Mouse (Mus musculus) ES-Bruce4 (cell line): Measurements from ENCODE around the gene Mpzl3. TPM values are rescaled to one million over a fixed set of nuclear protein-coding genes. Genes with fewer than 3 reads are reported as not detected.

Experiments
- H3K27ac ChIP-seq: 2 replicates; pipeline ENCODE4 v1.5.1; 2012; ENCODE audit warnings: low read length, inconsistent platforms; ENCODE audit not compliant: insufficient read depth
- H3K27me3 ChIP-seq: 2 replicates; pipeline ENCODE4 v1.6.1; 2012; ENCODE audit warnings: mild to moderate bottlenecking, low read length, inconsistent platforms; ENCODE audit not compliant: control insufficient read depth, poor library complexity, insufficient read depth, severe bottlenecking
- H3K36me3 ChIP-seq: 2 replicates; pipeline ENCODE4 v1.6.1; 2012; ENCODE audit warnings: inconsistent platforms, mild to moderate bottlenecking, low read length, moderate library complexity; ENCODE audit not compliant: control insufficient read depth, poor library complexity, insufficient read depth, severe bottlenecking
- H3K4me1 ChIP-seq: one replicate; pipeline ENCODE4 v1.8.1; 2011; ENCODE audit warnings: low read length; ENCODE audit not compliant: control insufficient read depth, insufficient read depth
- H3K4me3 ChIP-seq: 2 replicates; pipeline ENCODE4 v1.5.1; 2011; ENCODE audit warnings: low read depth, mild to moderate bottlenecking, low read length
- H3K9ac ChIP-seq: 2 replicates; pipeline ENCODE4 v1.6.1; 2012; ENCODE audit warnings: low read depth, mild to moderate bottlenecking, inconsistent platforms; ENCODE audit not compliant: poor library complexity, severe bottlenecking
- H3K9me3 ChIP-seq: replicated peaks from 2 replicates; pipeline ENCODE4 v1.6.1; 2012; ENCODE audit warnings: mild to moderate bottlenecking, low read length, inconsistent platforms; ENCODE audit not compliant: control insufficient read depth, poor library complexity, insufficient read depth, severe bottlenecking
- CTCF ChIP-seq: IDR thresholded peaks from one replicate; pipeline ENCODE4 v1.8.1; 2011; ENCODE audit warnings: low read depth, low read length
- EP300 ChIP-seq: IDR thresholded peaks from 2 replicates; pipeline ENCODE4 v1.6.1; 2011; ENCODE audit warnings: low read depth, low read length; ENCODE audit not compliant: insufficient read depth
- POLR2A ChIP-seq: IDR thresholded peaks from one replicate; pipeline ENCODE4 v1.8.1; 2011; ENCODE audit warnings: low read length; ENCODE audit not compliant: insufficient read depth
- polyA plus RNA-seq: library from polyadenylated mRNA; stranded (reverse); fragments of >200 nt; gene quantifications from 2 replicates; pipeline ENCODE4 v1.2.4, GENCODE M21; 2011; ENCODE audit warnings: low read depth; ENCODE audit not compliant: missing spikeins, insufficient read depth, insufficient read length

Gene Mpzl3
- polyA plus RNA-seq, 1 experiment = 6.7 TPM

DNA sequence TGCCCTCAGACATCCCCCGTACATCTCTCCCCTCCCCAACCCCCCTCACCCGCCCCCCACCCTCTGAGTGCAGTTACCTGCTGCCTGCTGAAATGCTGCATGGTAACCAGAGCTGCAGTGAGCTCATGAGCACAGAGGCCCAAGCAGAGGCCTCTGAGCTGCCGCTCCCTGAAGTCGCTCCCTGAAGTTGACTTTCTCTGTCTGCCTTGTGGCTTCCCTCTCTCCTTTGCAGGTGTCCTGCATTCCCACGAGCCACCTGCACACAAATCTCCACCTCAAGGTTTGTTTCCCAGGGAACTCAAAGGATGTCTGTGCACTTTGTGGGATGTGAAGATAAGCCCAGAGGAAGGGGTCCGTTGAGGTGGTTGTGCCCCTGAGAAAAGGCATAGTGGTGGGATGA is 43.7 kb upstream of the Mpzl3 start:
- Histone ChIP-seq H3K36me3 (no peaks in the 10 kb centered on the region), H3K9ac (no peak overlapping the region), H3K9me3 (no peaks in the 10 kb centered on the region), H3K27ac (no peak overlapping the region), H3K4me1 (no peaks in the 10 kb centered on the region), H3K27me3 (no peaks in the 10 kb centered on the region), H3K4me3 (no peak overlapping the region)
- no peak for TF ChIP-seq CTCF
- no peak for TF ChIP-seq POLR2A
- no peak for TF ChIP-seq EP300

DNA sequence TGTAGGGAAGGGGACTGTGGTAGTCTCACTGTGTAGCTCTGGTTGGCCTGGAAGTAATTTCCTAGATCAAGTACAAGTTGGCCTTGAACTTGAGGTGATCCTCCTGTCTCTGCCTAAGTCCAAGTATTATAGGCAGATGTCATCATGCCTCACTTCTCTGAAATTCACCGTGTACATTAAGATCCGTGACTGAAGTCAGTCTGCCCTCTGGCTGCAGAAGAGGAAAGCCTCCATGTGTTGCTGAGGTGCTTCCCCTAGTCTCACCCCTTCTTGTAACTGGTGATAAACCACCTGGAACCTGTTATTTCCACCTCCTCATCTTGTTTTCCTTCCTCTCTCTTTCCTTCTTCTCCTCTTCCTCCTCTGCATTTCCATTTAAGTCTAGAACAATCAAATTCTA is 40.1 kb upstream of the Mpzl3 start:
- TF ChIP-seq EP300 (no peak), CTCF (peak; percentile 6)
- H3K27ac ChIP-seq = no peak overlapping the region
- no peaks in the 10 kb centered on the region for H3K9me3 ChIP-seq
- no peaks in the 10 kb centered on the region for H3K36me3 ChIP-seq
- H3K4me1 ChIP-seq = no peaks in the 10 kb centered on the region
- no peak overlapping the region for H3K9ac ChIP-seq
- no peak overlapping the region for H3K4me3 ChIP-seq
- H3K27me3 ChIP-seq = no peaks in the 10 kb centered on the region

DNA sequence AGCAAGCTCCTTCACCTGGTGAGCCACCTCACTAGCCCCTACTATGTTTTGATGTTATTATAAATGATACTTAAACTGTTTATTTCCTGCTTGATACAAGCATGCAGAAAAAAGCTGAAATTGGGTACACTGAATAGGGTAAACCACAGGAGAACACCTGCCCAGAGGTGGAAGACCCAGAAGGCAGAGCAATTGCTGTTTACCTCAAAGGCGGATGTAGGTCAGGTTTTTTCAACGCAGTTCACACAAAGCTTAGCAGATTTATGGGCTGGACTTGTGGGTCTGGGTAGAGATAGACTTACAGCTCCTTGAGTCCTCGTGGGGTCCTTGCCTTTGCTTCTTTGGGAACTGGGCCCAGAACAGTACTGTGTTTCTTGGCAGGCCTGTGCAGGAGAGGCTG is 39.1 kb upstream of the Mpzl3 start:
- Histone ChIP-seq H3K9ac (no peak overlapping the region), H3K36me3 (no peaks in the 10 kb centered on the region), H3K4me3 (no peak overlapping the region), H3K27me3 (no peaks in the 10 kb centered on the region), H3K4me1 (no peaks in the 10 kb centered on the region), H3K9me3 (no peaks in the 10 kb centered on the region), H3K27ac (no peak overlapping the region)
- TF ChIP-seq CTCF (no peak), POLR2A (no peak), EP300 (no peak)

DNA sequence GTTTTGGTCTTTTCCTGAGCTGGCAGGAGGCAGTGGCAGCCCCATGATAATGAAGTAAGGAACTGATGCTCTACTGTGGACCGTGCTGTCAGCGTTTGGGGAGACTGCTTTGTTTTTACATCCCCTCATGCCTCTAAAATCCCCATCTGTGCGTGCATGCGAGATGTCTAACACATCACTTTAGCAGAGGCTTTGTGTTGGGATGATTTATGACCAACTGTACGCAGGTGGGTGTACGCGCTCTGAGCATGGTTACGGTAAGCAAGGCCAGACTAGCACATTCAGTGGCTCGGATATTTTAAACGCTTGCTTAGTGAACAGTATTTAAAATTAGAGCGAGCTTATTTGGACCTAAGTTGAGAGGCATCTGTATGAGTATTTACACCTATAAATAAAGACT is 37.0 kb upstream of the Mpzl3 start:
- Histone ChIP-seq H3K4me1 (no peaks in the 10 kb centered on the region), H3K36me3 (no peaks in the 10 kb centered on the region), H3K9me3 (no peaks in the 10 kb centered on the region), H3K9ac (no peak overlapping the region), H3K27me3 (no peaks in the 10 kb centered on the region), H3K27ac (no peak overlapping the region), H3K4me3 (no peak overlapping the region)
- TF ChIP-seq POLR2A = no peak
- TF ChIP-seq EP300 = no peak
- no peak for TF ChIP-seq CTCF

DNA sequence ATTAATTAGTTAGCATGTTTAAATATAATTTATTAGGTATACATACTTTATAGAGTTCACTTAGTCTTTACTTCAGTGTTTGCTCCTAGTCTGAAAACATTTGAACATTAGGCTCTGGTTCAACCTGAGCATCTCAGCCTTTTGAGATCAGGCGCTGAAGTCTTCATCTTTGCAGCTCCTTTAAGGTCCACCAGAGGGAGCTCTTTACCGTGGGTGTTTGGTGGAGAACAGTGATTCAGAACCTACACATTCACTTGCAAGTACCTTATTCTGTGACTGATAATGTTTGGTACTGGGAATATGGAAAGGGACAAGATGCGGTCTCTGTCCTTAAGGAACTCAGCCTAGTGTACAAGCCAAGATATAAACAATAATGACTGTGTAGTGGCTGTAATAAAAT is 32.2 kb upstream of the Mpzl3 start:
- Histone ChIP-seq H3K9ac (no peak overlapping the region), H3K27ac (no peak overlapping the region), H3K4me1 (no peaks in the 10 kb centered on the region), H3K4me3 (no peak overlapping the region), H3K36me3 (no peaks in the 10 kb centered on the region), H3K27me3 (no peaks in the 10 kb centered on the region), H3K9me3 (no peaks in the 10 kb centered on the region)
- TF ChIP-seq CTCF (peak; percentile 27), POLR2A (no peak)

DNA sequence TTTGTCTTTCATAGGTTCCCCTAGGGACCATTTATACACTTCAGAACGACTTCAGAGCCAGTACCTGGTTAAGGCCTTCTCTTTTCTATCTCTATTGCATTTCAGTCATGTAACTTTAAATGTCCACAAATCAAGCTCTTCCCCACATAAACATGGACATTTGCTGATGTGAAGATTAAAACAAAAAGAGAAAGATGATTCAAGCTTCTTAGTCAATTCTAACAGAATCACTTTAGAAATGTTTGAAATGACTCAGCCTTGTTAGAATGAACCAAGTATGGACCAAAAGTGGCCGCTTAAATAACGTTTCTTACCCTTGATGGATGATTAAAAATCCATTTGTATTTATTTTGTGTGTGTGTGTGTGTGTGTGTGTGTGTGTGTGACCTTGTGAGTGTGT is 31.3 kb upstream of the Mpzl3 start:
- H3K36me3 ChIP-seq = no peaks in the 10 kb centered on the region
- H3K9me3 ChIP-seq = no peaks in the 10 kb centered on the region
- H3K4me1 ChIP-seq = no peaks in the 10 kb centered on the region
- TF ChIP-seq CTCF (no peak), EP300 (no peak), POLR2A (no peak)
- H3K9ac ChIP-seq = no peak overlapping the region
- H3K4me3 ChIP-seq = no peak overlapping the region
- H3K27me3 ChIP-seq = no peaks in the 10 kb centered on the region
- no peak overlapping the region for H3K27ac ChIP-seq

DNA sequence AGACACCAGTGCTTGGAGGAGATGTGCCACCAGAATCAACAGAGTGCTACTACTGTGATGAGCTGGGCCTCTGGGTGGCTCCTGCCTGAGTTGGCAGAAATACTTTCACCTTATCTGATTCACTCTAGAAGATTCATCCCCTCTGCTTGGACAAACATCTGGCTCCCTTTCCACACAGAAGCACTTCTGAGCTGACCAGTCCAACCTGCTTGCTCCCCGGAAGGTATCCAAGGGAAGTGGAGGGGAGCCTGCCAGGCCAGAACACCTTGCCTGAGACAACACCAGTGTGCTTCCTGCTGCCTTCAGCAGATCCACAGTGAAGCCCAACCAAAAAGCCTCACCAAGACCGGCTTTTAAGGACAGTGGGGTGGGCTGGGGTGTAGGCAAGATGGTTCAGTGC is 30.8 kb upstream of the Mpzl3 start:
- TF ChIP-seq CTCF = no peak
- no peak for TF ChIP-seq POLR2A
- no peak for TF ChIP-seq EP300
- Histone ChIP-seq H3K27me3 (no peaks in the 10 kb centered on the region), H3K9me3 (no peaks in the 10 kb centered on the region), H3K9ac (no peak overlapping the region), H3K27ac (no peak overlapping the region), H3K36me3 (no peaks in the 10 kb centered on the region), H3K4me1 (no peaks in the 10 kb centered on the region), H3K4me3 (no peak overlapping the region)
